Mouse (Mus musculus) limb, embryonic 10.5 days (tissue): ENCODE data around the gene Olfr575. TPM values are rescaled to one million over a fixed set of nuclear protein-coding genes. Genes with fewer than 3 reads are reported as not detected.

Experiments used
- DNase-seq: peaks from one replicate; pipeline ENCODE4 v3.0.0-alpha.2; 2017; ENCODE audit warnings: low spot score
- H3K27ac ChIP-seq: fragments of 300-500 bp; sonication (generic); 2 replicates; pipeline ENCODE4 v1.5.1; 2016; ENCODE audit warnings: mild to moderate bottlenecking
- H3K27me3 ChIP-seq: fragments of 300-500 bp; sonication (generic); 2 replicates; pipeline ENCODE4 v1.6.1; 2016; ENCODE audit warnings: low read depth, mild to moderate bottlenecking; ENCODE audit not compliant: poor library complexity, severe bottlenecking
- H3K36me3 ChIP-seq: fragments of 300-500 bp; sonication (generic); 2 replicates; pipeline ENCODE4 v1.6.1; 2016; ENCODE audit warnings: mild to moderate bottlenecking, moderate library complexity
- H3K4me1 ChIP-seq: fragments of 300-500 bp; sonication (generic); 2 replicates; pipeline ENCODE4 v1.6.1; 2016
- H3K4me3 ChIP-seq: fragments of 300-500 bp; sonication (generic); 2 replicates; pipeline ENCODE4 v1.5.1; 2016; ENCODE audit warnings: mild to moderate bottlenecking, moderate library complexity
- H3K9me3 ChIP-seq: fragments of 300-500 bp; sonication (generic); replicated peaks from 2 replicates; pipeline ENCODE4 v1.6.1; 2016; ENCODE audit warnings: mild to moderate bottlenecking
- WGBS: fragments of 180-500 bp; shearing (Covaris S2); methylation state at CpG from one replicate; pipeline ENCODE4 v1.1.7; 2016; 5-methylcytosine and 5-hydroxymethylcytosine counted together
- polyA plus RNA-seq: library from polyadenylated mRNA; unstranded; fragments of >200 nt; fragmentation: Nextera tagmentation; extraction: Ambion mirVana; gene quantifications from 2 replicates; pipeline ENCODE4 v1.2.1, GENCODE M21; 2016

The Olfr575 gene
- not detected in 2 replicates for polyA plus RNA-seq

GRCm38 (mm10) chr7:102958593-102958992 lies at the start of gene Olfr575:
TSS of gene Olfr575 (minus strand) at chr7:102958775.
- H3K9me3 ChIP-seq, result no peaks in the 10 kb centered on the region
- H3K36me3 ChIP-seq, result no peaks in the 10 kb centered on the region
- H3K27ac ChIP-seq, result no peak within 1 kb of the TSS
- no peak for DNase-seq
- H3K4me1 ChIP-seq, result no peaks in the 10 kb centered on the region
- WGBS, result 66% methylated on average over 1 of the region's 1 CpGs
- no peak within 1 kb of the TSS for H3K4me3 ChIP-seq
- no peaks in the 10 kb centered on the region for H3K27me3 ChIP-seq

- Histone ChIP-seq H3K27me3 (no peaks in the 10 kb centered on the region), H3K4me3 (no peak within 1 kb of the TSS), H3K9me3 (no peaks in the 10 kb centered on the region), H3K27ac (no peak within 1 kb of the TSS), H3K36me3 (no peaks in the 10 kb centered on the region), H3K4me1 (no peaks in the 10 kb centered on the region)
- DNase-seq, result no peak
- WGBS, result 77% methylated on average over 3 of the region's 3 CpGs
Observed at GRCm38 (mm10) chr7:102989224-102989623, 30.6 kb upstream of the Olfr575 start, which contains the start of gene Olfr578. TSS of gene Olfr578 (minus strand) at chr7:102989324.

GRCm38 (mm10) chr7:102975843-102976242 lies 17.3 kb upstream of the Olfr575 start, which contains the start of gene Olfr577:
TSS of gene Olfr577 (minus strand) at chr7:102975943.
- H3K27ac ChIP-seq, result no peak within 1 kb of the TSS
- no peak within 1 kb of the TSS for H3K4me3 ChIP-seq
- DNase-seq, result no peak
- WGBS, result 89% methylated on average over 2 of the region's 2 CpGs
- H3K27me3 ChIP-seq, result no peaks in the 10 kb centered on the region
- no peaks in the 10 kb centered on the region for H3K36me3 ChIP-seq
- H3K9me3 ChIP-seq, result no peaks in the 10 kb centered on the region
- no peaks in the 10 kb centered on the region for H3K4me1 ChIP-seq

- 65% methylated on average over 1 of the region's 1 CpGs for WGBS
- no peaks in the 10 kb centered on the region for H3K4me1 ChIP-seq
- H3K4me3 ChIP-seq, result no peak overlapping the region
- no peak overlapping the region for H3K27ac ChIP-seq
- DNase-seq, result no peak
- no peaks in the 10 kb centered on the region for H3K9me3 ChIP-seq
- H3K36me3 ChIP-seq, result no peaks in the 10 kb centered on the region
- H3K27me3 ChIP-seq, result no peaks in the 10 kb centered on the region
Observed at GRCm38 (mm10) chr7:102974399-102974798, 15.8 kb upstream of the Olfr575 start.

- WGBS, result 63% methylated on average over 2 of the region's 2 CpGs
- Histone ChIP-seq H3K27ac (no peak within 1 kb of the TSS), H3K27me3 (no peaks in the 10 kb centered on the region), H3K9me3 (no peaks in the 10 kb centered on the region), H3K4me3 (no peak within 1 kb of the TSS), H3K36me3 (no peaks in the 10 kb centered on the region), H3K4me1 (no peaks in the 10 kb centered on the region)
- DNase-seq, result no peak
Observed at GRCm38 (mm10) chr7:102962360-102962759, 3.8 kb upstream of the Olfr575 start, which contains the start of gene Olfr576. TSS of gene Olfr576 (plus strand) at chr7:102962660.

- no peak overlapping the region for H3K4me3 ChIP-seq
- H3K27me3 ChIP-seq, result no peaks in the 10 kb centered on the region
- no peaks in the 10 kb centered on the region for H3K36me3 ChIP-seq
- no peak overlapping the region for H3K27ac ChIP-seq
- DNase-seq, result no peak
- H3K9me3 ChIP-seq, result no peaks in the 10 kb centered on the region
- WGBS, result 83% methylated on average over 3 of the region's 3 CpGs
- H3K4me1 ChIP-seq, result no peaks in the 10 kb centered on the region
Observed at GRCm38 (mm10) chr7:102958137-102958536, 438 bp downstream of the Olfr575 start.

GRCm38 (mm10) chr7:102950732-102951131 lies 7.8 kb downstream of the Olfr575 start:
- 77% methylated on average over 1 of the region's 1 CpGs for WGBS
- no peaks in the 10 kb centered on the region for H3K36me3 ChIP-seq
- H3K27ac ChIP-seq, result no peak overlapping the region
- H3K9me3 ChIP-seq, result no peaks in the 10 kb centered on the region
- H3K27me3 ChIP-seq, result no peaks in the 10 kb centered on the region
- no peak overlapping the region for H3K4me3 ChIP-seq
- DNase-seq, result no peak
- H3K4me1 ChIP-seq, result no peaks in the 10 kb centered on the region

- no peak for DNase-seq
- 96% methylated on average over 1 of the region's 1 CpGs for WGBS
- no peak within 1 kb of the TSS for H3K27ac ChIP-seq
Observed at GRCm38 (mm10) chr7:102948167-102948566, 10.4 kb downstream of the Olfr575 start, which contains the start of gene Olfr574. TSS of gene Olfr574 (plus strand) at chr7:102948467.

GRCm38 (mm10) chr7:102943417-102943816 lies 15.2 kb downstream of the Olfr575 start:
- Histone ChIP-seq H3K4me1 (no peaks in the 10 kb centered on the region), H3K36me3 (no peaks in the 10 kb centered on the region), H3K4me3 (no peak overlapping the region), H3K9me3 (no peaks in the 10 kb centered on the region), H3K27ac (no peak overlapping the region), H3K27me3 (no peaks in the 10 kb centered on the region)
- WGBS, result 91% methylated on average over 1 of the region's 1 CpGs
- no peak for DNase-seq

More at GRCm38 (mm10) chr7:102948167-102948566, 10.4 kb downstream of the Olfr575 start, which contains the start of gene Olfr574:
- no peaks in the 10 kb centered on the region for H3K4me1 ChIP-seq
- no peaks in the 10 kb centered on the region for H3K36me3 ChIP-seq
- H3K4me3 ChIP-seq, result no peak within 1 kb of the TSS
- no peaks in the 10 kb centered on the region for H3K9me3 ChIP-seq
- no peaks in the 10 kb centered on the region for H3K27me3 ChIP-seq

GRCm38 (mm10) chr7:102942475-102942874 lies 16.1 kb downstream of the Olfr575 start, which contains the start of gene Olfr573-ps1:
TSS of gene Olfr573-ps1 (minus strand) at chr7:102942575.
- H3K9me3 ChIP-seq, result no peaks in the 10 kb centered on the region
- no peaks in the 10 kb centered on the region for H3K36me3 ChIP-seq
- no peaks in the 10 kb centered on the region for H3K4me1 ChIP-seq
- no peaks in the 10 kb centered on the region for H3K27me3 ChIP-seq
- no peak for DNase-seq
- no peak within 1 kb of the TSS for H3K4me3 ChIP-seq
- WGBS, result 97% methylated on average over 2 of the region's 2 CpGs
- no peak within 1 kb of the TSS for H3K27ac ChIP-seq

- no peak for DNase-seq
- no peak overlapping the region for H3K4me3 ChIP-seq
- no peaks in the 10 kb centered on the region for H3K4me1 ChIP-seq
- H3K27me3 ChIP-seq, result no peaks in the 10 kb centered on the region
- no peaks in the 10 kb centered on the region for H3K9me3 ChIP-seq
- H3K36me3 ChIP-seq, result no peaks in the 10 kb centered on the region
- no peak overlapping the region for H3K27ac ChIP-seq
- WGBS, result 79% methylated on average over 3 of the region's 3 CpGs
Observed at GRCm38 (mm10) chr7:102927105-102927504, 31.5 kb downstream of the Olfr575 start.

GRCm38 (mm10) chr7:102924109-102924508 lies 34.5 kb downstream of the Olfr575 start, which contains the start of gene Olfr572:
TSS of gene Olfr572 (plus strand) at chr7:102924409.
- WGBS, result 65% methylated on average over 1 of the region's 1 CpGs
- DNase-seq, result no peak
- no peaks in the 10 kb centered on the region for H3K9me3 ChIP-seq
- H3K4me3 ChIP-seq, result no peak within 1 kb of the TSS
- H3K27me3 ChIP-seq, result no peaks in the 10 kb centered on the region
- H3K36me3 ChIP-seq, result no peaks in the 10 kb centered on the region
- H3K4me1 ChIP-seq, result no peaks in the 10 kb centered on the region
- no peak within 1 kb of the TSS for H3K27ac ChIP-seq

GRCm38 (mm10) chr7:102919632-102920031 lies 38.9 kb downstream of the Olfr575 start:
- H3K36me3 ChIP-seq, result no peaks in the 10 kb centered on the region
- 0 out of 2 replicates have a peak, but pooled peaks cover 4% of the 10 kb centered on the region for H3K4me1 ChIP-seq
- H3K27ac ChIP-seq, result no peak overlapping the region
- no peaks in the 10 kb centered on the region for H3K27me3 ChIP-seq
- H3K4me3 ChIP-seq, result no peak overlapping the region
- DNase-seq, result no peak
- no peaks in the 10 kb centered on the region for H3K9me3 ChIP-seq
- 17% methylated on average over 1 of the region's 1 CpGs for WGBS
